Mouse (Mus musculus) right cerebral cortex, adult 2 months (tissue): ENCODE measurements around the gene Ddah2.
A peak's percentile ranks its signal among the peaks of the same experiment; 100 is the strongest.

Source experiments
- DNase-seq, 2 experiments: peaks; one replicate each; pipeline ENCODE4 v3.0.0; 2021 to 2022; ENCODE audit warnings: low spot score in 2 of 2

The Ddah2 gene

DNA sequence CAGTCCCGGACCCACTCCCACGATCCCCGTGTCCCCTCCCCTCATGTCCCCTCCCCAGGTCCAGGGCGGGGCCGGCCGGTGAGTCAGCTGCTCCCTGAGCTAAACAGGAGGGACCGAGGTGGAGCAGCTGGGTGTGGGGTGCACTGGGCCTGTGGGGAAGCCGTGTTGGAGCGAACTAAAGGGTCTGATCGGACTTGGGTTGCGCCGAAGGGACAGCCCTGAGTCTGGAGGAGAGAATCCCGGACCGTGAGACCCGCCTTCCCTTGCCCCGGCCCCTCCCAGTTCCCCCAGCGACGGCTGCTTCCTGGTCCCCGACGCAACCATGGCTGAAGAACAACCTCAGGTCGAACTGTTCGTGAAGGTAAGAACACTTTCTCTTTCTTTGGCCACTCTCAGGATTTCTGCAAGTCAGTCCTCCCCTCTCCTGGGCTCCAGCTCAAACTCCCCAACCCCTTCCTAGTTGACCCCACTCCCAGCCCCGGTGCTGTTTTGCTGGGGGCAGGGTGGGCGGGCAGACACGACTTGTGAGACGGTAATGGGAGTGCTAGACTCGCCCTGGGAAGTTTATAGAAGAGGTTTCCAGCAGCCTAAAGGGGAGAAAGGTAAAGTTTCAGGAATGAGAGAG lies 8.6 kb upstream of the Ddah2 start:
- DNase-seq = no peak

DNA sequence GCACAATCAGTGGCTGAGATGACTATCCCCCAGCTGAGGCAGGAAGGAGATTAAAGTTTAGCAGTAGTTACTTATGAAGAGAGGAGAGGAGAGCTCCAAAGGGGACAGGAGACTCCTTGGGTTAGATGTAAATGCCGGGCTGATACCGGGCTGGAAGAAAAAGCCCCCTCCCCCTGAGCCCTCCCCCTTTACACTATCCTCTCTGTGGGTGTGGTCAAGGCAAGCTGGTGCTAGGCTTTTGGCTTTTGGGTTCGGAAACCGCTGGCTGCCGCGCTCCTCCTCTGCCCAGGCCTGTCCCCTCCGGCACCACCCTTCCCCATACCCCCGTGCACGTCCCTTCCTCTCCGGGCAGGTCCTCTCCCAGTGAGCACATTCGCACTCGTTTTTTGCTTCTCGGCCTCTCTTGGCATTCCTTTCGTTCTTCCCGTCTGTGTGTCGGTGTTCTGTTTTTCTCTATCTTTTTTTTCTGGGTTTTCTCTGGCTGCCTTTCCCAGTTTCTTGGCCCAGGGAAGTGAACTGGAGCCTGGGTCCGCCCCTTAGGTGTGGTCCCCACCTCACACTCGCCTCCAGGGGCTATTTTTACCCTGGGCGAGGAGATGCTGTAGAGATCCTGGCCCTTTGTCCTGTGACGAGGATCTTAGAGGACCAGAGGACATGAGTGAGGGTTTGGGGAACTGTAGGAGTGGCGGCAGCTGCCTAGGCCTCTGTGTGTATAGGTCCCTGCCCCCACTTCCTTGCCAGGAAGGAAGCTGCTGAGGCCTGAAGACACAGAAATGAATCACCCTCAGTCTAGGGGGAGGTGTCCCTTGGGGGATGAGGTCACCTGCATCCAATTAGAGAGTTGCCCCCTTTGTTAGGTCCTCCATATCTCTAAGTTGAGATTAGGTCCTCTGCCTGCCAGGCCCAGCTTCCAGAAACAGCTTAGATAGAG lies 7.4 kb upstream of the Ddah2 start:
- DNase-seq = no peak

DNA sequence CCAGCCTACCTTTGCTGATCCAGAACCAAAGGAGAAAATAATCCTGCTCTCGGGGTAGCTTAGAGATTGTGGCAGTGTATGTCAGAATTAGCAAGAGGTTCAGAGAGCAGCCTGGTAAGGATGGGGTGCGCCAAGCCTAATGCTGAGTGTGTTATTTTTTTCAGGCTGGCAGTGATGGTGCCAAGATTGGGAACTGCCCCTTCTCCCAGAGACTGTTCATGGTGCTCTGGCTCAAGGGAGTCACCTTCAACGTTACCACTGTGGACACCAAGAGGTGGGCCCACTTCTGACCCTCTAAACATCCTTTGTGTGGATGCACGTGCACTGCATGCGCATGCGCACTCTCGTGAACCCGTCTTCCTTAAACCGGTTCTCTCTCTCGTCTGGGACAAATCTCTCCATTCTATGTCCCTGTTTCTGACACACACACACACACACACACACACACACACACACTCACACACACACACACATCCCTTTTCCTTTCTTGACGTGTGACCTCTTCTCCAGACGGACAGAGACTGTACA lies 6.5 kb upstream of the Ddah2 start:
- no peak for DNase-seq

DNA sequence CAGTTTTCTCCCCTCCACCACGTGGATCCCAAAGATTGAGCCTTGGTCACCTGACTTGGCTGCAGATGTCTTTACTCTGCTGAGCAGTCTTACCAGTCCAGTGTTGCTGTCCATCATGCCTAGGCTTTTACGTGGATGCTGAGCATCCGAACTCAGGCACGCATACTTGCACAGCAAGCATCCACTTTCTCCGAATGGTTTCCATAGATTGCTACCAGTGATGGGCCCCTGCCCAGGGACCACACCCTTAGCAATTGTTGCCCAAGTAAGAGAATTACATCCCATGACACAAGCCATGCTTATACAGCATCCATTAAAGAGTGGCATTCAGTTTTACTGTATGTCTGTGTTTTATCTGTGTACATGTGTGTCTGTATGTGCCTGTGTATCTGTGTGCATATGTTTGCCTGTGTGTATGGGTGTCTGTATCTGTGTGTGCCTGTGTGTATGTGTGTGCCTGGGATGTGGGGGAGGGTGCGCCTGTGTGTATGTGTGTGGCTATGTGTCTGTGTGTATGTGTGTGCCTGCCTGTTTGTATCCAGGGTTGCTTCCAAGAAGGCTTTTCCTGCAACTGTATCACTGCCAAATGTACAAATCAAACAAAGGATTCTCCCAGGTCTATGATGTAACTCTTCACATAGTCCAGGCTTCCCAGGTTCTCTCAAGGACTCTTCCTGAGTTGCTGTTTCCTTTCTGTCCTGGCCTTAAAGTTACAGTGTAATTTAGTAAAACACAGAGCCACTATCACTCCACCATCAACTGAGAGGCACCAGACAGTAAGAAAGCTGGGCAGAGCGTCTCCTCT lies 2.9 kb upstream of the Ddah2 start:
- DNase-seq = no peak

DNA sequence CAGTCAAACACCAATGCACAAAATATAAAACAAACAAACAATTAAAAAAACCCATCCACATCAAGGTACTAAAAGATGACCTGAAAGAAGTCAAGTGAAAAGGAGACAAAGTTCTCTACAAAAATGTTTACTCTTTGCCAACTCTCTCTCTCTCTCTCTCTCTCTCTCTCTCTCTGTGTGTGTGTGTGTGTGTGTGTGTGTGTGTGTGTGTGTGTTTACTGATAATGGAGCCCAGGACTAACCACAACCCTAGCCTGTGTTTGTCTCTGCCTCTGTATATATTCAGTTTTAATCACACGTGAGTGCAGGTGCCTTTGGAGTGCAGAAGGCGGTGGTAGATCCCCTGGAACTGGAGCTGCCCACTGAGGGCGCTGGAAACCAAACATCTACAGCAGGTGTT lies 1.7 kb upstream of the Ddah2 start:
- DNase-seq = no peak

- DNase-seq = no peak
These were observed 519 bp upstream of the Ddah2 start for GRCm38 (mm10) chr17:35058316-35058715.

DNA sequence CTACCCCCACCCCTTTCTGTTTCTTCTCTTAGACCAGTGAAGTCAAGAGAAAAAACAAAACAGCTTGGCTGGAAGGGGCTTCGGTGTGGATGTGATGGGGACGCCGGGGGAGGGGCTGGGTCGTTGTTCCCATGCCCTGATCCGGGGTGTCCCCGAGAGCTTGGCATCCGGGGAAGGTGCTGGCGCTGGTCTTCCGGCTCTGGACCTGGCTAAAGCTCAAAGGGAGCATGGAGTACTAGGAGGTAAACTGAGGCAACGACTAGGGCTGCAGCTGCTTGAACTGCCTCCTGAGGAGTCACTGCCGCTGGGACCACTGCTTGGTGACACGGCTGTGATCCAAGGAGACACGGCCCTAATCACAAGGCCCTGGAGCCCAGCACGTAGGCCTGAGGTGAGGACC lies 1.2 kb downstream of the Ddah2 start:
- no peak for DNase-seq

DNA sequence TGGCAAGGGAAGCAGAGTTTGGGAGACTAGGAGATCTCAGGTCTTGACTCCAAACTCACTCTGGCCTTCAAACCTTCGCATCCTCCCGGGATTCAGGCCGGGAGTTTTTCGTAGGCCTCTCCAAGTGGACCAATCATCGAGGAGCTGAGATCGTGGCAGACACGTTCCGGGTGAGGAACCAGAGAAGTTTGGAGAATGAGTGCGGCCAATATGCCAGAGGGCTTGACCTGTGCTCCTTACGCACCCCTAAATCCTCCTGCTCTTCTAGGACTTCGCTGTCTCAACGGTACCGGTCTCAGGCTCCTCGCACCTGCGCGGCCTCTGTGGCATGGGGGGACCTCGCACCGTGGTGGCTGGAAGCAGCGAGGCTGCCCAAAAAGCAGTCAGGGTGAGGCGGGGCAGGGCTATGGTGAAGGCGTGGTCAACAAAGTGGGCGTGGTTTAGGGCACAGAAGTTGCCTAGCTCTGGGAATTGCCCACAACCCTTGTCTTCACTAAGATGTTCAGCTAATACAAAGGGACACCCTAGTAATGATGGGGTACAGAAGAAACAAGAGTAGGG lies 2.0 kb downstream of the Ddah2 start:
- DNase-seq = no peak

DNA sequence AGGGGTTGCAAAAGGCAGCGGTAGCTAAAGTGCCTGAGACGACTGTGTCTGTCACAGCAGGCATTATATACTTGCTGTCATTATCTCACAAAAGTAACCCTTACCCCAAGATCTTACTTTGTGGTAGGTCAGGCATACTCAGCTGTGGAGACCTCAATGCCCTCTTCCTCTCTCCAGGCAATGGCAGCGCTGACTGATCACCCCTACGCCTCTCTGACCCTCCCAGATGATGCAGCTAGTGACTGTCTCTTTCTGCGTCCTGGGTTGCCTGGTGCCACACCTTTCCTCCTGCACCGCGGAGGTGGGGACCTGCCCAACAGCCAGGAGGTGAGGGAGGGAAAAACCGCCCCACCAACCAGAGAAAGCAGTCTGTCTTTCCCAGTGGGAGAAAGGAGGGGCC lies 2.5 kb downstream of the Ddah2 start:
- DNase-seq = no peak

DNA sequence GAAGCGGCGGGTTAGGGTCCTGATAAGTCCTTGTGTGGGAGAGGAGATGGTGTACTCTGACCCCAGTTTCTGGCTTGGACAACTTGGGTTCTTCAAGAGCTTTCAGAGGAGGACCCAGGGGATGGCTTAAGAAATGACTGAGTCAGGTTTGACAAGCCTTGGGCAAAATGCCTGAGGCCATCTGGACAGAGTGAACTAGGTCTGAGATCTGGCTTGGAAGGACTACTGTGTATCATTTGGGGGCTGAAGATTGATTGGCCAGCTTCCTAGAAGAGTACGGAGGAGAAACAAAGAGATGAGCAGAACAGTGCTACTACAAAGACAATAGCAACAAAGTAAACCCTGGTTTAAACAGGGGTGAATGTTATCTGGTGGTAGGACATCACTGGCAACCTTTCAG lies 4.6 kb downstream of the Ddah2 start:
- DNase-seq = no peak

DNA sequence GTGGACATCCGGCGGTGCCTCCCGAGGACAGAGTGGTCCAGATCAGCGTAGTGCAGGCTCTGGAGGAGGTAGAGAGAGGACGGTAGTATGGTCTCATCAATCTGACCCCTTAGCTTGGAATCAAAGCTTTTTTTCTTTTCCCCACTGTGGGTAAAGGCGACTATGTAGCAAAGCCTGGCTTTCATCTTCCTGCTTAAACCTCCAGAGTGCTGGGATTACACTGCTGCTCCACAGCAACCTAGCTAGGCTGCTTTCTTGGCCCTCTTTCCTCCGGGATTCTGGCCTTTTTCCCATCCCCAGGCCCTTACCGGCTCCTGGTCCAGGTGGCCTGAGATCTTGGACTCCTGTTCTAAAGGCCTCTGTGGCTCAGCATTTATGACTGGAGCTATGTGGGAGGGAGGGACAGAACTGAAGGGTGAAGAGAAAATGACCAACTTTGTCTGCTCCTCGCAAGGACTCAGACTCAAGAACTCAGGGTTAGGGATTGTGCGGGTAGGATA lies 5.6 kb downstream of the Ddah2 start:
- DNase-seq = no peak

GRCm38 (mm10) chr17:35064951-35065947 lies 6.4 kb downstream of the Ddah2 start, which contains the start of gene Ly6g6c:
Ly6g6c (plus strand) TSS chr17:35065388.
- DNase-seq = no peak

DNA sequence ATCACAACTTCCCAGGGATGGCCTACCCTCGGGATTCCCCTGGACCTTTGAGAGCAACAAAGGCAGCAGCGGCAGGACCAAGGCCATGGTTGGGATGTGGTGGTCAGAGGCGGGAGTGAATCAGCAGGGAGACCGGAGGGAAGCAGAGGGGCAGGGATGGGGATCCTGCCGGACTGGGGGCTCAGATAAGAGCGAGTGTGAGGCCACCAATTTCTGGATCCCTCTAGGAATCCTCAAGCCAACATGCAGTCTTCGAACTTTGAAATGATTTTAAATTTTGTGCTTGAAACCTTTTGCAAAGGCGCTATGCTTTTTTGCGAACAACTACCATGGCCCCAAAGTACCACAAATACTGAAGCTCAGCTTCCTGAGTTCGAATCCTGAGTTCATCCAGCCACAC lies 7.2 kb downstream of the Ddah2 start, which contains the start of gene Mpig6b:
Gene Mpig6b (minus strand): TSS at position 101 of the 400 bp plus-strand sequence.
- DNase-seq = no peak

- DNase-seq = peak in 1 of 2 experiments; percentile 42
These were observed 9.5 kb downstream of the Ddah2 start for GRCm38 (mm10) chr17:35068213-35068914.

DNA sequence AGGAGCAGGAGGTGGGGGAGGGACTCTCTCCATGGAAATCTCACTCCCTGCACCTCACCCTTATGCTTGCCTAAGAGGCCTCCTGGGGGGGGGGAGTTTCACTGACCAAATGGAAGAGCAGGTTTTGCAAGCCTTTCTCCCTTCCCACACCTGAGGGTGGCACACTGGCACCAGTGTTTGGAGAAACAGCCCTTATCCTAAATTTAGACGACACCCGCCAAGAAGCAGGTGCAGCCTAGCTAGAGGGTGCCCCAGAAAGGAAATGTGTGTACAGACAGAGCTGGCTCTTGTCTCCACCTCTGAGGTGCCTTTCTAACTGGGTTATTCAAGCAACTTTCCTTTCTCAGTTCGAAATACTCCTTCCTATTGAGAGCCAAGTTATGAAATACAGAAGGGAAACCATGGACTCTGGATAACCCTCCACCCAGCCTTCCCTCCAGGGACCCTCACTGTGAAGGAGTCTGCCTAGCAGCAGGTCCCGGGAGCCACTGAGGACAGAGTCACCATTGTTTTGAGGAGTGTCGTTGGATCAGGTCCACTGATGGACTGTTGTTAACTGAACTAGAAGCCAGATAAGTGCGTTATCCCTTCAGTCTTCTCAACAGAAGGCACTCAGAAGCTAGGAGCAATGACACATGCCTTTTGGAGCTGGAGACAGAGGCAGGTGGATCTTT lies 11.9 kb downstream of the Ddah2 start:
- DNase-seq = no peak

- no peak for DNase-seq
These were observed 12.6 kb downstream of the Ddah2 start for GRCm38 (mm10) chr17:35071454-35071853.

- no peak for DNase-seq
These were observed 15.3 kb downstream of the Ddah2 start for GRCm38 (mm10) chr17:35074097-35074496.

GRCm38 (mm10) chr17:35076507-35077176 lies 17.8 kb downstream of the Ddah2 start, which contains the start of gene Ly6g6e:
Ly6g6e (plus strand) TSS chr17:35076902.
- no peak for DNase-seq
